Mouse (Mus musculus): ENCODE data around the gene Gm20388.
"Not testable (repeated sequence)": the region's sequence is repeated elsewhere in the genome, so short reads cannot be mapped to it uniquely, and the experiment has no call there.

Gene Gm20388

DNA sequence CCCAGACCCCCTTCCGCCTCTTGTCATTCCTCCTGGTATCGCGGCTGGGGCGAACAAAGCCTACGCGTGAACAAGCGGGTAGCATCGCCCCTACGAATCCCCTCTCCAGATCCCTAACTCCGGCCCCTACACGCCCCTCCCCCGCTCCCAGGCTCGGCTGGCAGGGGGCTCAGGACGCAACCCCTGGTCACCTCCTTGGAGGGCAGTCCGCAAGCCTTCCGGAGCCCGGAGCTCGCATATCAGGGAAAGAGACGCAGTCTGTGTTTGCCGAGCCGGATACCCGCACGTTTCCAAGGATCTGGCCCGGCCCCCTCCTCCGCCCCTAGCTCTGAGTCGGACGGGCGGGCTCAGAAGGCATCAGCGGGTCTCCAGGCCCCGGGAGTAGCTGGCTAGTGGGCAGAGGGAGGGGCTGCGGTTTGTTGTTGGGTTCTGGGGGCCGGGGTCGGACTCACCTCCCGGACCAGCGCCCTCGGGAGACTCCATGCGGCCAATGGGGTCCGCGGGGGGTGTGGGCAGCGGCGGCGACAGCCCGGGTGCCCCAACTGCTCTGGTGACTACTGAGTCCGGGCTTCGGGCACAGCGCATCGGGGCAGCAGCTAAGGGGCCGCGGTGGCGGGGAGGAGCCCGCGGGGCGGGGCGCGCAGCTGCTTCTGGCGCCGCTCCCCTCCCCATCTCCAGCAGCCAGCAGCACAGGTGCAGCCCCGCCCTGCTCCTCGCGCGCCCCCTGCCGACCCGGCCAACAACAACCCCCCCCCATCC, 3604.3 kb downstream of the Gm20388 start, which contains the start of gene Dbndd1:
TSS of gene Dbndd1 (minus strand) at position 683 of the 759 bp plus-strand sequence.
- DNase-seq = peak; percentile 57 to 69

- DNase-seq = peak in 1 of 2 experiments; percentile 12
Measured at GRCm38 (mm10) chr8:123515540-123515897, 3604.9 kb downstream of the Gm20388 start.

DNA sequence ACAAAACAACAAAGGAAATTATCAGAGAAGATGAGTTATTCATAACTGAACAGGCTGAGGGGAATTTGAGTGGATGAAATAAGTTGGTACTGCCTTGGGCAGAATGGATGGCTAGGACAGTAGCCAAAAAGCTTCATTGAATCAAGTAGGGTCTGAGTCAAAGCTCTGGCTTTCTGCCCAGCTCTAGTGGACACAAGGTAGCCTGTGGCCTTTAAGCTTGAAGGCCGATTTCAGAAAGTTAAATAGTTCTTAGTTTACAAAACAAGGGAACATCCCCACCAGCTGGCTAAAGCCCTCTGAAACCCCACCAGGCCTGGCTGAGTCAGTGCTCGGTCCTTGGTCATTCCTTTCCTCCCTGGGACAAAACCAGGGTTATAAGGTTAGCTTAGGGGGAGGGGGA, 3606.0 kb downstream of the Gm20388 start:
- no peak for DNase-seq

GRCm38 (mm10) chr8:123518172-123518571, 3607.5 kb downstream of the Gm20388 start:
- no peak for DNase-seq

GRCm38 (mm10) chr8:123518667-123519066, 3608.0 kb downstream of the Gm20388 start, which contains the start of gene Gas8:
Gene Gas8, plus strand, starts transcription at chr8:123518834.
- peak; percentile 66 to 77 for DNase-seq

- DNase-seq = not testable (repeated sequence)
Measured at GRCm38 (mm10) chr8:123520048-123520447, 3609.4 kb downstream of the Gm20388 start.

GRCm38 (mm10) chr8:123527720-123528489, 3617.3 kb downstream of the Gm20388 start:
- DNase-seq = no peak

DNA sequence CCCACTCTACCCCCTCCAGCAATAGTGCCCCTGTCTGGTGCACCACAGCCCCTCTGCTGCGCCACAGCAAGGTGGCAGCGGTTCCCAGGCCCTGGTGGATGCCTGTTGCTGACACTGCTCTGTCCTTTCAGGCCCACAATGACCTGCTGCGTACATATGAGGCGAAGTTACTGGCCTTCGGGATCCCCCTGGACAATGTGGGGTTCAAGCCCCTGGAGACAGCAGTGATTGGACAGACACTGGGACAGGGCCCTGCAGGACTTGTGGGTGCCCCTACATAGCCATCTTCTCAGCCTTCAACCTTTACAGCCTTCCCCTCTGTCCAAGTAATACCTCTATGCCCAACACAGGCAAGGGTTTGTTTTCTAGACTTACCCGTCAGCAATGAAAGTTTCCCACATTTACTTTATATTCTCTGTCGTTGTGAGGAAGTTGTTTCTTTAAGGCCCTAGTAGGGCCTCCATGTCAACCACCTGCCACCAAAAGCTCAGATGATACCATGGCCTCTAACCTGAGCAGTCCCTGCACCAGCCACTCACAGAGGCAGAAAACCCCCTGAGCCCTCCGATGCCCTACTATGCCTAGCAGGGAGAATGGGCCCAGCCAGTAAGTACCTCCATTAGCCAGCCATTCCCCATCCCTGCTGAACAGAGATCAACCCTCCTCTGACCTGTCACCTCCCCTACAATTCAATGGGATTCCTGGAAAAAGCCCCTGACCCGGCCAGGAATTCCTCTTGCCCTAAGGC, 3625.8 kb downstream of the Gm20388 start:
- DNase-seq = no peak

DNA sequence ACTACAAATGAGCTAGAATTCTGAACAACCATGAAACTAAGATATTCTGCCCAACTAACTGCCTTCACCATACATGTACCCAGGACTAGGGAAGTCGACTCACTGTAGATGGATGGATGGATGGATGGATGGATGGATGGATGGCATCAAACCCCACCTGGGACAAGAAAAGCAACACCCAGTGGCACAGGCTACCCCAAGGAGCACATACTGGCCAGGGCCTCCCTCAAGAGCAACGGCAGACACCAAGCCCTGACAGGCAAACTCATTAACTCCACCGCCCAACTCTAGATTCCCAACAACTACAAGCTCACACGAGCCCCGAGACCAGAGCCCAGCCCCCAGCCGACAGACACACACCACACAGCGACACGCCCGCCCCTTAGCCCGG, 3626.3 kb downstream of the Gm20388 start:
- DNase-seq = no peak

- DNase-seq = peak; percentile 19 to 49
Measured at GRCm38 (mm10) chr8:123537641-123538040, 3627.0 kb downstream of the Gm20388 start.

DNA sequence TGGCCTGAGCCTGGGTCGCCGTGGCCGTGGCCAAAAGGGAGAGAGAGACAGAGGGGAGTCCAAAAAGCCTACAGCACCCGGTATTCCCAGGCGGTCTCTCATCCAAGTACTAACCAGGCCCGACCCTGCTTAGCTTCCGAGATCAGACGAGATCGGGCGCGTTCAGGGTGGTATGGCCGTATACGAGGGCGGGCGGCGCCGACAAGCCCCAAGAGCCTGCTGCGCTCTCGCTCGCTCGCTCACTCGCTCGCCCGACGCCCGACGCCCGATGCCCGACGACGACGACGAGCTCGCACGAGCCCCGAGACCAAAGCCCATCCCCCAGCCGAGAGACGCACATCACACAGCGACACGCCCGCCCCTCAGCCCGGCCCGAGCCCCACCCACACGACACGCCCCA, 3653.6 kb downstream of the Gm20388 start:
- DNase-seq = not testable (repeated sequence)

GRCm38 (mm10) chr8:123575386-123575785, 3664.7 kb downstream of the Gm20388 start:
- DNase-seq = peak in 1 of 2 experiments; percentile 3

- peak in 1 of 2 experiments; percentile 4 for DNase-seq
Measured at GRCm38 (mm10) chr8:123600666-123601172, 3690.1 kb downstream of the Gm20388 start.

GRCm38 (mm10) chr8:123601457-123601856, 3690.8 kb downstream of the Gm20388 start:
- not testable (repeated sequence) for DNase-seq

DNA sequence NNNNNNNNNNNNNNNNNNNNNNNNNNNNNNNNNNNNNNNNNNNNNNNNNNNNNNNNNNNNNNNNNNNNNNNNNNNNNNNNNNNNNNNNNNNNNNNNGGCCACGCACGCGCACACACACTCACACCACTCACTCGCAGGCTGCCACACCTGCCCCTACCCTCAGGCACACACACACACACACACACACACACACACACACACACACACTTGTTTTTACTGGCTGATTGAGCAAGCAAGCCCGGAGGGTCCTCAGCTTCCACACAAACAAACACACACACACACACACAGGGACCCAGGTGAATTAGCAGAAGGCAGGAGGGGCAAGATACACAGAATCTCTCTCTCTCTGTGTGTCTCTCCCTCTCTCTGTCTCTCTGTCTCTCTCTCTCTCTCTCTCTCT, 3702.0 kb downstream of the Gm20388 start:
- DNase-seq = not testable (repeated sequence)

GRCm38 (mm10) chr8:123623523-123623922, 3712.9 kb downstream of the Gm20388 start:
- not testable (repeated sequence) for DNase-seq

DNA sequence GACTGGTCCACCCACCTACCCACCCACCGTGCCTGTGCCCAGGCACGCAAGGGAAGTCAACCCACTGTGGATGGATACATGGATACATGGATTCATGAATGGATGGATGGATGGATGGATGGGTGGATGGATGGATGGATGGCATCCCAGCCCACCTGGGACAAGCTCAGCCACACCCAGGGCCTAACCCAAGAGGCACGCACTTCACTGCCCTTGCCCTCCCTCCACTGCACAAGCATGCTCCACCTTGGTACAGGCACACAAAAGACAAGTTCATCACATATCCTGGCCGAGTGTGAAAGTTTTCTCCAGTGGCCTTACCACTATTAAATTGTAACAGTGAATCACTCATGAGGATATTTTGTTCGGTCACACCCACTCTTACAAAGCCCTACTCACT, 3713.6 kb downstream of the Gm20388 start:
- no peak for DNase-seq

DNA sequence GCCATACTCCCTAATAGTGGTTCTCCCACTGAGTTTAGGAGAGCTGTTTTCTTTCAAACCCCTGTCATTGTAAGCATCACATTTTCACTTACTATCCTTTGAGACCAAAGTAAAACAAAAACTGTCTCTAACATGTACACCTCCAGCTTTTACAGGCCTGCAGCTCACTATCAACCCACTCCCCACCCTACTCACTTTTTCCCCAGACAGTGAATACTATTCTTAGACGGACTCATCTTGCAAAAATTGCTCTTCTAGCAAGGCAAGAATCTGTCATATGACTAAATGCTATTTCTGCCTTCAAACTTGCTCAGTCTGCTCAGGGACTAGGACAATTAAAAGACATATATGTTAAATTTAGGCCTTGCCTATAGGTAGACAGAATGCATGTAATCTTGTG, 3714.1 kb downstream of the Gm20388 start:
- DNase-seq = no peak

DNA sequence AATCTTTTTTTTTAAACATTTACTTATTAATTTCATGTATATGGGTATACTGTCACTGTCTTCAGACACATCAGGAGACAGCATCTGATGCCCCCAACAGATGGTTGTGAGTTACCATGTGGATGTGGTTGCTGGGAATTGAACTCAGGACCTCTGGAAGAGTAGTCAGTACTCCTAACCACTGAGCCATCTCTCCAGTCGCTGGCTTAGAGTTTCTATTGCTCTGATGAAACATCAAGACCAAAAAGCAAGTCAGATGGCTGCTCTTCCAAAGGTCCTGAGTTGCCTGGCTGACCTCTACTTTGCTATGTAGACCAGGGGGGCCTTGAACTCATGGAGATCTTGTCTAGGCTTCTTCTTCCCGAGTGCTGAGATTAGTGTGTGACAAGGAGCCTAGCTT, 3715.1 kb downstream of the Gm20388 start:
- no peak for DNase-seq

DNA sequence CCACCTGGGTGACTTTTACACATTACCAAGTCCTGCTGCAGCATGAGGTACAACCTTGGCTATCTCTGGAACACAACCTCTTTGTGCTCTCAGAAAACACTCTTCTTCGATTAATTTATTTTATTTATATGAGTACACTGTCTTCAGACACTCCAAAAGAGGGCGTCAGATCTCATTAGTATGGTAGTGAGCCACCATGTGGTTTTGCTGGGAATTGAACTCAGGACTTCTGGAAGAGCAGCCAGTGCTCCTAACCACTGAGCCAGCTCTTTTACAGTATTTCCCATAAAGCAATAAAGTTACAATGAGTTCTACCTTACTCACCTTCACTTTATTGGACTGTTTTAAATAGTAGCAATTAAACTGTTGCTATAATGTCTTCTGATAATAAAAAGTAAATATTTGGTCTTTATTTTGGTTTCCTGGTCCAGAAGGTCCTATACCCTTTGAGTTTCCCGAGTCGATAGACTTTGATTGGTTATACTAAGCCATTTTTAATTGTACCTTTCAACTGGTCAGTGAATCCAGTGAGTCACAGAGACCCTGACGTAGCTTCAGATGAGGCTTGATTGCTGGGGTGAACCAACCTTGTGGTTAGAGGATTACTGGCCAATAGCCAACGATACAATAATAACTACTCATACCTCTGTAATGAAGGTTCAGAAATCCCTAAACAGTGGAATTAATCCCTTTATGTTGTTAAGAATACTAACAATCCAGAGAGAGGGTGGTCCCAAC, 3716.9 kb downstream of the Gm20388 start:
- no peak for DNase-seq

DNA sequence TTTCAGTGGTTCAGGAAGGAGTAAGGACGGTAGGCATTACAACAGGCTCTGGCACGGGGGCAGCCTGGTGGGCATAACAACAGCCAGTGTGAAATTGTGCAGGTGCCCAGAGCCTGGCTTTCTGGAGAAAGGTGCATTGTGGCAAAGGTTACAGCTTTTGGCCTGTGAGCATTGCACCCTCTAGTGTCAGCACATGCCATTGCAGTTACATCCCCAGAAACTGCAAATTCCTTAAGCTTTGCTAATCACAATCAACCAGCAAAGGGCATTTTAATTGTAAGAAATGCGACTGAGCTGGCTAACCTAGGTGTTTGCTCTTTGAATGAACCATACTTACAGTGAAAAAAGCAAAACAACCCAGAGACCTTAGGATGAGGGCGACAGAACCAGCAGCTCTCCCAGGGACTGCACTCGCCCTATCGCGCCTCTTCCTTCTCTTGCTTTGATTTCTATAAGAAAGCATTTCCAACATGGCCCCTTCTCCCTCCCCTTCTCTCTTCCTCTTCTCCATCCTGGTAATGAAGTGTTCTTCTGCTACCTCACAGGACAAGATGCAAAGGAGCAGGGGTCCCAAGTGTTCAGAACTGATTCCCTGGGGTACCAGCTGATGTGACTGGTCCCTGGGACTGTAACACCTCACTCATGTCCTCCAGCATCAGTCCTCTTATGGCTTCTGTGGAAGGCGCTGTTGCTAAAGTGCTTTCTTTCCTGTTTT, 3717.8 kb downstream of the Gm20388 start:
- peak in 1 of 2 experiments; percentile 14 for DNase-seq
